Mouse (Mus musculus) ES-E14 (cell line): ENCODE measurements around the gene Nceh1. TPM values are rescaled to one million over a fixed set of nuclear protein-coding genes. Genes with fewer than 3 reads are reported as not detected.
"Not testable (repeated sequence)": the region's sequence is repeated elsewhere in the genome, so short reads cannot be mapped to it uniquely, and the experiment has no call there.

ENCODE experiments used
- DNase-seq: peaks from one replicate; pipeline ENCODE4 v3.0.0-alpha.2; 2013; ENCODE audit warnings: low read depth, low spot score
- H3K27ac ChIP-seq: 2 replicates; pipeline ENCODE4 v1.5.1; 2012; ENCODE audit warnings: low read depth, mild to moderate bottlenecking, low read length, moderate library complexity, mixed read lengths; ENCODE audit not compliant: poor library complexity, insufficient read depth, severe bottlenecking
- H3K36me3 ChIP-seq: 2 replicates; pipeline ENCODE4 v1.6.1; 2012; ENCODE audit warnings: mild to moderate bottlenecking, low read length, moderate library complexity, mixed read lengths; ENCODE audit not compliant: control insufficient read depth, poor library complexity, insufficient read depth, severe bottlenecking
- H3K4me1 ChIP-seq, 2 experiments: fragments of 150-350 bp in 1 of 2; sonication (generic) in 1 of 2; 2 replicates each; pipeline ENCODE4 v1.6.1; 2012; ENCODE audit warnings: low read length in 2 of 2, mild to moderate bottlenecking in 1 of 2, mixed read lengths in 1 of 2; ENCODE audit not compliant: control insufficient read depth in 2 of 2, insufficient read depth in 2 of 2, poor library complexity in 1 of 2
- H3K4me3 ChIP-seq, 2 experiments: fragments of 150-350 bp in 1 of 2; sonication (generic) in 1 of 2; 2 replicates each; pipeline ENCODE4 v1.5.1; 2012; ENCODE audit warnings: low read length in 2 of 2, low read depth in 1 of 2, mild to moderate bottlenecking in 1 of 2, mixed read lengths in 1 of 2; ENCODE audit not compliant: insufficient read depth in 1 of 2, poor library complexity in 1 of 2, severe bottlenecking in 1 of 2
- H3K9ac ChIP-seq: 2 replicates; pipeline ENCODE4 v1.6.1; 2012; ENCODE audit warnings: low read depth, mild to moderate bottlenecking, low read length, mixed read lengths; ENCODE audit not compliant: poor library complexity, insufficient read depth, severe bottlenecking
- H3K9me3 ChIP-seq: fragments of 150-350 bp; sonication (generic); 2 replicates; pipeline ENCODE4 v1.6.1; 2012; ENCODE audit warnings: low read depth, mild to moderate bottlenecking, low read length; ENCODE audit not compliant: control insufficient read depth, insufficient read depth
- CHD2 ChIP-seq: IDR thresholded peaks from 2 replicates; pipeline ENCODE4 v1.6.1; 2014; ENCODE audit warnings: mild to moderate bottlenecking, low read depth, low read length, inconsistent platforms
- HCFC1 ChIP-seq: IDR thresholded peaks from 2 replicates; pipeline ENCODE4 v1.6.1; 2012; ENCODE audit warnings: low read length, inconsistent platforms, borderline replicate concordance; ENCODE audit not compliant: insufficient read depth
- MAFK ChIP-seq: IDR thresholded peaks from 2 replicates; pipeline ENCODE4 v1.6.1; 2014; ENCODE audit warnings: mild to moderate bottlenecking, low read depth, low read length, inconsistent platforms; ENCODE audit not compliant: insufficient read depth
- ZC3H11A ChIP-seq: IDR thresholded peaks from 2 replicates; pipeline ENCODE4 v1.6.1; 2012; ENCODE audit warnings: low read depth, mild to moderate bottlenecking, inconsistent platforms, low read length, borderline replicate concordance
- ZNF384 ChIP-seq: IDR thresholded peaks from 2 replicates; pipeline ENCODE4 v1.6.1; 2012; ENCODE audit warnings: low read depth, low read length, inconsistent platforms
- in situ Hi-C, 2 experiments: fragments of 600-800 bp; cut with MboI; formaldehyde crosslinking; loops; one replicate each; pipeline ENCODE4 v1.15.1; 2025; ENCODE audit warnings: low sequenced_read_pairs in 2 of 2, inconsistent platforms in 1 of 2; ENCODE audit not compliant: unreplicated experiment in 2 of 2
- total RNA-seq: library from RNA; depleted of rRNA; stranded (reverse); fragments of 300-350 nt; gene quantifications from 2 replicates; pipeline ENCODE4 v1.2.3, GENCODE M21; 2012

Nceh1 gene
- total RNA-seq, 1 experiment, result 17.3 TPM

- Histone ChIP-seq H3K36me3 (no peaks in the 10 kb centered on the region), H3K9me3 (no peaks in the 10 kb centered on the region), H3K27ac (no peak overlapping the region), H3K4me3 (no peak overlapping the region), H3K4me1 (peaks cover 0 to 7% of the 10 kb centered on the region in 2 experiments; a peak in 1 of 4 replicates), H3K9ac (no peak overlapping the region)
- TF ChIP-seq ZC3H11A, result no peak
- no peak for TF ChIP-seq MAFK
- TF ChIP-seq CHD2, result no peak
- no peak for TF ChIP-seq ZNF384
- no peak for TF ChIP-seq HCFC1
- in situ Hi-C loops, result no loop called here
- no peak for DNase-seq
These were observed 87.6 kb downstream of the Nceh1 start for GRCm38 (mm10) chr3:27270160-27270962.

DNA sequence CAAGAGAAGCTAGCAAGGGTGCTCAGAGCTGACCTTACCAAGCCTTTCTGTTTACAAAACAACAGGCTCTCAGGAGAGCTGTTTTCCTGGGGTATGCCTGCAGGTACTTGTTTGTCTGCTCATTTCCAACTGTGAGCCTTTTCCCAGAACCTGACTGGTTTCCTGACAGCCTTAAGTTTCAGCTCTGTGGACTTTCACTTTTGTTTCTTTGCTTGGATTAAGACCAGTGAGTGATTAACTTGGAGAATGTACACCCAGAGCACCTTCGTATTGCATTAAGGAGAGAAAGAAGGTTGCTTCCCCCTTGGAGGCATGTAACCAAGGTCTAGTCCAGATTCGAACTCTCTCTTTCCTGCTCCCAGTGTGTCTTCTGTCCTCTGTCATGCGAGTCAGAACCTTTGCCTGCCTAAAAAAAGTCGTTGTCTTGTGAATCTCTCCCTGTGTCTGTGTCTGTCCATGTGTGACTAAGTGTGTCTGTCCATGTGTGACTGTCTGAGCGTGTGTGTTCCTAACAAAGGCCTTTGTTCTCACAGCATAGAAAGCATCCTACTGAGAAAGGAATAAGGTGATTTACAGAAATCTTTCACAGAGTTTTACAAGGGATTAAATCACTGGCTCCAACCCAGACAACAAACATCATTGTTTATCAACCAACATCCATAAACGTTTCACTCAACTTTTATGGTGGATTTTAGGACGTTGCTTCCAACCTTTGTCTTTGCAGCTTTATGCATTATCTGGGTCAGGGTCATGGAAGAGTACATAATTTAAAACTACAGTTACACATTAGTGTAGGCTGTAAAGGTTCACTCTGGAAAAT is 90.4 kb downstream of the Nceh1 start:
- Histone ChIP-seq H3K4me3 (no peak overlapping the region), H3K36me3 (no peaks in the 10 kb centered on the region), H3K4me1 (peaks cover 0 to 7% of the 10 kb centered on the region in 2 experiments; a peak in 1 of 4 replicates), H3K9ac (no peak overlapping the region), H3K27ac (no peak overlapping the region), H3K9me3 (no peaks in the 10 kb centered on the region)
- no peak for DNase-seq
- TF ChIP-seq MAFK (no peak), HCFC1 (no peak), CHD2 (no peak), ZC3H11A (no peak), ZNF384 (no peak)
- in situ Hi-C loops, result no loop called here

- H3K9me3 ChIP-seq, DNase-seq, in situ Hi-C loops, H3K36me3 ChIP-seq, H3K4me3 ChIP-seq, H3K9ac ChIP-seq, H3K27ac ChIP-seq: not testable (repeated sequence)
- H3K4me1 ChIP-seq, result peaks cover 5 to 11% of the 10 kb centered on the region in 2 experiments; a peak in 3 of 4 replicates
These were observed 96.6 kb downstream of the Nceh1 start for GRCm38 (mm10) chr3:27279286-27279925.

GRCm38 (mm10) chr3:27280280-27280749 is 97.5 kb downstream of the Nceh1 start:
- no peak for TF ChIP-seq MAFK
- TF ChIP-seq HCFC1, result no peak
- TF ChIP-seq CHD2, result no peak
- no peak for TF ChIP-seq ZNF384
- TF ChIP-seq ZC3H11A, result no peak
- in situ Hi-C loops, result no loop called here
- no peak for DNase-seq
- Histone ChIP-seq H3K36me3 (no peaks in the 10 kb centered on the region), H3K4me3 (no peak overlapping the region), H3K9me3 (no peaks in the 10 kb centered on the region), H3K4me1 (peaks cover 5 to 11% of the 10 kb centered on the region in 2 experiments; a peak in 3 of 4 replicates), H3K27ac (no peak overlapping the region), H3K9ac (no peak overlapping the region)
